Mouse (Mus musculus): ENCODE results near the gene Rcan2.

DNA sequence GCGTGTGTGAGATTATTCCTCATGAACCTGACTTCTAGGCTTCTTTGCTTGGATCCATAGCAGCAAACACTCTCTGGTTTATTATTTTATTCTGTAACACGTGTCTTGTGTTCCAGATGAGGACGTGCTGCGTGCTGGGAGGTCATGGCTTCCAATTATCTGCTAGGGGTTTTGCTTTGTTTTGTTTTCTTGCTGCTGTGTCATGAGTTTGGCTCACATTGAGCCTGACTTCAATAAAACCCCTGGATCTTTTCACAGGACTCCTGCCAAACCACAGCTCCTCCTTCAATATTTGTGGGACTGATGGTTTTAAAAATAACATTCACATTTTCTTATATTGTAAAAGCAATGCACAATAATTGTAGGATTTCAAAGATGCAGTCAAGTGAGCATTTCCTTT lies 16.6 kb upstream of the Rcan2 start:
- no peak for TF ChIP-seq EP300 (IDR thresholded peaks at IDR 0.05; ENCODE audit: insufficient read depth, low read depth, low read length)
- no peak for TF ChIP-seq POLR2A (IDR thresholded peaks at IDR 0.05; ENCODE audit: insufficient read depth, low read length)
